Mouse (Mus musculus) heart, postnatal 0 days (tissue): ENCODE measurements around the gene Adam1a.

Experiments used
- CTCF ChIP-seq: IDR thresholded peaks from 2 replicates; pipeline ENCODE4 v1.5.1; 2016; ENCODE audit warnings: antibody characterized with exemption, control low read depth, low read depth
- EP300 ChIP-seq: IDR thresholded peaks from 2 replicates; pipeline ENCODE4 v1.6.1; 2016; ENCODE audit warnings: antibody characterized with exemption, low read depth

DNA sequence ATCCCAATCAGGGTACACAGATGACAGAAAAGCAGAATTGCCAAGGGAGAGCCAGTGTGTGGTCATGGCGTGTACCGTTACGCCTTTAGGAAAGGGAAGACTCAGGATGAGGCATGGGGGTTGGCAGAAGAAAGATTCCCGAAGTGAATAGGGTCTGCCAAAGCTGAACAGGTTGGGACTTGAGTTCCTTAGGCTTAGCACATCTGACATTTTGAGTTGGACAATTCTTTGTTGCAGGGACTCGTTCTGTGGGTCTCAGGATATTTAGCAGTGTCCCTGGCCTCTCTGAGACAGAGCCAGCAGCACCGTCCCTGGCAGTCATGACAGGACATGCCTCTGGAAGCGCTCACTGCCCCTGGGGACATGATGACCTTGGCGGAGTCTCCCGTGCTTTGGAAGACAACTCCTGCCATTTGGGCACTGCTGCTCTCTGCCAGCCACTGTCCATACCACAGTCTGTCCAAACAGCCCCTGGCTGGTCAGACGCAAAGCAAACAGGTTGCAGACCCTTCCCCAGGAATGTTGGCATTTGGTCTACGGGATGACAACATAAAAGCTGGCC is 31.7 kb upstream of the Adam1a start:
- TF ChIP-seq CTCF (no peak), EP300 (no peak)
